Mouse (Mus musculus) induced T-regulatory cell, adult 2 months (primary cell): ENCODE results near the gene Ptpn5.

Source experiments
- DNase-seq: peaks from one replicate; pipeline ENCODE4 v3.0.0-alpha.2; 2012; ENCODE audit warnings: low read depth

Gene Ptpn5

DNA sequence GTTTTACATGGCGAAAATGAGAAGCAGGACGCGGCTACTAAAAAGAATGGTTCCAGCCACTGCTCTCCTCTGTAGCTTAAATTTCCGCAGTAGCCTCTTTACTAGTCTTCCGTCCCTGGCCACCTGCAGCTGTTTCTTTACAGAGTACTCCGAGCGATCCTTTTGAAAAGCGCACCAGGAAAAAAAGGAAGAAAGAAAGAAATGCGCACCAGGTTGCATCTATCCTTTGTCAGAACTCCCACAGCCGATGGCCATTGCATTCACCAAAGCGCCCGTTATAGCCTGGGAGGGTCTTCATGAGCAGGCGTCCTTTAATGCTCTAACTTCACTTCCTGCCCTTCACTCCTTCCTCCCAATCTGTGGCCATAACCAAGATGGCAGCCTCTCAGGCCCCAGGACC lies at the start of gene Ptpn5:
Gene Ptpn5, minus strand, starts transcription at position 354 of the 400 bp plus-strand sequence.
- no peak for DNase-seq

DNA sequence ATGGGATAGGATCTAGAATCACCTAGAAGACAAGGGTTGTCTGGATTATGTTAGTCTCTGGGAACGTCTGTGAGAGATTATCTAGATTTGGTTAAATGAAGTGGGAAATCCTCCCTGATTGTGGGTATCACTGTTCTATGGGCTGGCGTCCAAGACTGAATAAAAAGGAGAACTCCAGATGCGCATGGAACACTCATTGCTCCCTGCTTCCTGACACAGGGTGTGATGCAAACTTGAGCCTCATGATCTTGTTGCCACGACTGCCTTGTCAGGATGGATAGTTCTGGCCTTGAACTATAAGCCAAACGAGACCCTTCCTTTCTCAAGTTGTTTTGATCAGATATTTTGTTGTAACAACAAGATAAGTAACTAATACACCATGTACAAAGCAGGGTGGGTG lies 37.3 kb upstream of the Ptpn5 start:
- no peak for DNase-seq

DNA sequence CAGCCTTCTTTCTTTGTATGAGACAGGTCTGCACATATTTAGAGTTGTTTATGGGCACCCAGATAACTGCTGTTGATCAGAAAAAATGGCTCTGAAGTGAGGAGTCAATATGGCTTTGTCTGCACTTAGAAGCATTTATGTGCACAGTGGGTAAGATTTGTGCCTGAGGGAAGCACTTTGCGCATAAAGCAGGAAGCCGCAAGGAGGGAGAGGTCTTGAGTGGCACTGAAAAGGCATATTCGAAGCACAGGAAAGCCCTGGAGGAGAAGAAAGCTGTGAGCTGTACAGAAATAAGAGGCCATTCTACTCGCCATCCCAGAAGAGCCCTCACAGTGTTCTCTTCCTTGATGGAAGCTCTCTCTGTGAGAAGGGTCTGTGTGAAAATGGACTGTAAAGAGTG lies 31.5 kb upstream of the Ptpn5 start:
- no peak for DNase-seq

DNA sequence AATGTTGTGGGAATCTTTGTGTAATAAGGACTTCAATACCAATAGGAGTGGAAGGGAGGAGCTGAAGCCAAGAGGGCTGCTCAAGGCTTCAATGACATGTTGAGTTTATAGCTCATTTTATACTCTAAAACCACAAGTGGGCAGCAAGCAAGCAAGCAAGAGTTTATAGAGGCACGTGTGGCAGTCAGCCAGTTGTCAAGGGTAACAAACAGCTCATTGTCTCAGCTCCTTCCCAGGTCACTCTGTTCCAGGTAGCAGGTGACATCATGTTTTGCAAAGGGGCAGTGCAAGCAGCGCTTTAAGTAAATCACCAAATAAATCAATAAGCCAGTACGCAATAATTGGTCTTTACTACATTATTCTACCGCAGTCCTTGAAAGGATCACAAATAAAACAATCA lies 29.7 kb upstream of the Ptpn5 start:
- DNase-seq: no peak

DNA sequence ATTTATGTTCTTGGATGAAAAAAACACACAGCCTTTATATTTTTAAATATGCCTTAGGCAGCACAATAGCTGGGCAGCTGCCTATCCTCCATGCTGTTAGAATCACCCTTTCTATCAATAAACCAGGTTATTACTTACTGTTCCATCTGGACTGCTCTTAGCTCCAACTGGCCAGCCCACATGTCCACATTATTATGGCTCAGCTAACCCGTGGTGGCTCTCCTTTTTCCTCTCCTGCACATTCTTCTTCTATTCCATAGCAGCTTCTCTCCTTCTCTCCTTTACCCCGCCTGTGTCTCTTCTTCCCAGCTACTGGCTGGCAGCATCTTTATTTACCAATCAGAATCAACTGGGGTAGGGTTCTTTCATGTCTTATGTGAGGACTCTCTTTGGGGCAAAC lies 25.0 kb upstream of the Ptpn5 start:
- no peak for DNase-seq

DNA sequence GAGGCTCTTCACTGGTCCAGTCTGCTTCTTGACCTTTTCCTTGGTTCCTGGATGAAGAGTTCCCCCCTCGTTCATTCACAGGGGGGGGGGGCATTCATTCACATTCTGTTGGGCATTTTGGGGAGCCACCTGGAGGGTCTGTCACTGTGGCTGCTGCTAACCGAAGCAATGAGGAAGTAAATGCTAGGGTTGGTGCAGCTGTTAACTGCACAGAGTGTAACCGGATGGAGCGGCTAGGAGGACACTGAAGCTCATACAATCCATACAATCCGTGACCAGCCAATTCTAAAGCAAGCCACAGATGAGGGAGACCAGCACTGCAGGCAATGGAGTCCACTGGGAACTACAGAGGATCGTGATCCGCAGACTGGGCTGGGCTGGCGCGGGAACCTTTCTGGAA lies 24.3 kb upstream of the Ptpn5 start:
- no peak for DNase-seq

DNA sequence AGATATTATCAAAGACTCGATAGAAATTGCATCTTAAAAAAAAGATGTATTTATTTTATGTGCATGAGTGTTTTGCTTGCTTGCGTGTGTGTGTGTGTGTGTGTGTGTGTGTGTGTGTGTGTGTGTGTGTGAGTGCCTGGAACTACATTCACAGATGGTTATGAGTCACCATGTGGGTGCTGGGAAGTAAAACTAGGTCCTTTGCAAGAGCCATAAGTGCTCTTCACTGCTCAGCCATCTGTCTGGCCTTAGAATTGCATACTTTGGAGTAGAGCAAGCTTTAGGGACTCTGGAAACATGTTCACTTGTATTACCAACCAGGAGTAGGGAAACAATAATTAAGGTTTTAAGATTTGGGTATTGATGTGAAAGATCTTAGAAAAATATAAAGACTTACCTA lies 22.4 kb upstream of the Ptpn5 start:
- no peak for DNase-seq

DNA sequence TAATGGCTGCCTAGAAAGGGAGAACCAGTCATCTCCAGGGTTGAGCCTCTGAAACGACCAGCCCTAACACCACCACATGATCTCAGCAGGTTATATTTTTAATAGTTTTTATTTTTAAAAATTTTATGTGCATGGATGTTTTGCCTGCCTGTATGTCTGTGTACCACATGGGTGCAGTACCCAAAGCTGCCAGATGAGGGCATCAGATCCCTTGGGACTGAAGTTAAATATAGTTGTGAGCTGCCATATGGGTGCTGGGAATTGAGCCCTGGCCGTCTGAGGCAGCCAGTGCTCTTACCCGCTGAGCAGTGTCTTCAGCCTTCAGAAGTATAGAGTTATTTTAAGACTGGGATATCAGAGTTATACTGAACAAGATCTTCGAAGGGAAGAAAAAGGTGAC lies 21.9 kb upstream of the Ptpn5 start:
- peak; percentile 39 for DNase-seq

DNA sequence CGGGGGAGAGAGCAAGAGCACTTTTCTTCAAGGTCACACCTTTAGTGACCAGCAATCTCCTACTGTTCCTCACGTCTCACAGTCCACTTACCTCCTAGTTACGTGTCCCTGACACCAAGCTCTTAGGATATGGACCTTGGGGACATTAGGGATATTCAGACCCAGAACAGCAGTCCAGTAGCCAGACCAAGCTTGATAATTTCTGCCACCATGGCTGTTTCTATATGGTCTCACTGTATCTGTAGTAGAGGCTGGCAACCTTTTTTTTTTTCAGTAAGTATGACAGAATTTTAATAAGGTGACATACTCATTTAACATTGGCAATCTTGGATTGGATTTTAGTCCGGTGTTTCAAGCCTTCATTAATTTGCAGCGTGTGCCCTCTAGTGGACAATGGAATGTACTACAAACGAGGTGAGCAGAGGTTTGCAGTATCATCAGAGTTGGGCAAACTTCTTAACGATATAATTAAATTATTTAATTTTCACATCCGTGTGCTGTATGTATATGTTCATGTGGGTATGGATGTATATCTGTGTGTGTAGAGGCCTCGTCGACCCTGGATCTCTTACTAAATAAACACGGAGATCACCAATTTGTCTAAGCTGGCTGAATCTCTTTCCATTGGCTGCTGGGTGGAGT lies 17.1 kb upstream of the Ptpn5 start:
- peak; percentile 82 for DNase-seq

DNA sequence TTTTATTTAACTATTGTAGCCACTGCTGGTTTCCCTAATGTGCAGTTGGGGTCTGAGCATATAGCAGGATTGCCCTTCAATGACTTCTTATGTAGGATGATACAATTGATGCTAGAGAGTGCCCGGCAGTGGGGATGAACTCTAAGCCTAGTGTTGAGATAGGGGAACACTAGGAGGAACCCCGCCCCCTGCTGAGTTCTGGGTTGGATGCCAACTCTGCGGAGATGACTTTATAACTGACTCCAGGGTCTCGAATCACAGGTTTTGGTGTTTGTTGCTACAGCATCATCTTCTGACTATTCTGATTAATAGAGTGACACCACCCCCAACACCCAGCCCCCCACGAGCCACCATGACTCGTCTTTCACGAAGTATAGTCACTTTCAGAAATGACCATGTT lies 14.8 kb upstream of the Ptpn5 start:
- DNase-seq: no peak

DNA sequence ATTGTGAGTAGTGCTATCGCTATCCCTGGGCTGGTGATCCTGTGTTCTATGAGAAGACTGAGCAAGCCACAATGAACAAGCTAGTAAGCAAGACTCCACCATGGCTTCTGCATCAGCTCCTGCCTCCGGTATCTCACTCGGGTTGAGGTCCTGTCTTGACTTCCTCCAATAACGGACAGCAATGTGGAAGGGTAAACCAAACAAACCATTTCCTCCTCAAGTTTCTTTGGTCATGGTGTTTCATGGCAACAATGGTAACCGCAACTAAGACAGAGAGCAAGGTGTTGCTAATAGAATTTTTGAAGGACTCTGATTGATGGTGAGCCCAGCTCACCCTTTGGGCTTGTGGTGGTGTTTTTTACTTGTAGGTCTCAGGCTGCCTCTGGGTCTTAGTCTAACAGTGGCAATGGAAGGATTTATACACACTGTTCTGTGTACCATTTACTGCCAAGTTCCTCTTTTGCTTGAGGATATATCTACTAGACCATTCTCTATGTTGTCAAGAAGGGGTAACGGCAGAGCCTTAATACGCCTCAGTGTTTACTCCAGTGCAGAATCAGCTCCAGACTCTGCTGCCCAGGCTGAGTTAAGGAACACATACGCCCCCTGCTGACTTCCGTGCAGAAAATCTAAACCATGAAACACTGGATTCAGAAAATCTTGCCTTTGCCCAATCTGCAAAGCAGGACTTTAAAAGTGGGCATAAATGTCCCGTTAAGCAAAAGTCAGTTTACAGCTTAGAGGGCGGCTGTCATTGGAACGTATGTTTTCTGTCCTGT lies 12.7 kb upstream of the Ptpn5 start:
- DNase-seq: peak; percentile 71

DNA sequence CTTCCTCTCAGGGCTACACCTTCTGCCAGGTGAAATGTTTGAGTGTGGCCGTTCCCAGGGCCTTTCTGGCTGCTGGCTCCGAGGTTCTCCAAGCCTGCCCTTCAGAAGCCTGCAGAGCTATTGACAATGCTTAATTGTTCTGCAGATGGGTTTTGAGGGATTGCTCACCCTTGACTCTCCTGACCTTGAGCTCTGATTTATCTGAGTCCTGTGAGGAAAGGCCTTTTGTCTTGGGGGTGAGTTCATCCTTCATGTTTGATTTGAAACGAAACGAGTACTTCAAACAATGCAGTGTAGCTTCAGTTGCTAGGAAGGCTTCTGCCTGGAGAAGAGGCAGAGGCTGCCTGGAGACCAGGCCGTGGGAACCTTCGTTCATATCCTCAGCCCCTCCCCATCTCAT lies 10.8 kb upstream of the Ptpn5 start:
- no peak for DNase-seq

DNA sequence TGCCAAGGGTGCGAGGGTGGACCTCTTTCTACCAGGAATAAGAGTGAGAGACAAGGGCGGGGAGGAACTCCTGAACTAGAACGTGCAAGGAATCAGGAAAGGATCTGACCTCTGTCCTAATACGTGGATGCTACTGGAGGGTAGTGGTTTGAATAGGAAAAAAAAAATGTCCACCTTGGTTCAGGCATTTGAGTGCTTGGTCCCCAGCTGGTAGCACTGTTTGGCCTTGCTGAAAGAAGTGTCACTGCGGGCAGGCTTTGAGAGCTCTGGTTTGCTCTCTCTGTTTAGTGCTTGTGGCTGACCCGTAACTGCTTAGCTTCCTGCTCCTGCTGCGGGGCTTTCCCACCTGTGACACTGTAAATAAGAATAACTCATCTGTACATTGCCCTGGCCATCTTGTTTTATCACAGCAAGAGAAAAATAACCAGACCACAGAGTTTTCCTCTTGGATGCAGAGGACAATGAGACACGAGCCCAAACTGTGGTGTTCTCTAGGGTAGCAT lies 6.4 kb upstream of the Ptpn5 start:
- peak; percentile 43 for DNase-seq

DNA sequence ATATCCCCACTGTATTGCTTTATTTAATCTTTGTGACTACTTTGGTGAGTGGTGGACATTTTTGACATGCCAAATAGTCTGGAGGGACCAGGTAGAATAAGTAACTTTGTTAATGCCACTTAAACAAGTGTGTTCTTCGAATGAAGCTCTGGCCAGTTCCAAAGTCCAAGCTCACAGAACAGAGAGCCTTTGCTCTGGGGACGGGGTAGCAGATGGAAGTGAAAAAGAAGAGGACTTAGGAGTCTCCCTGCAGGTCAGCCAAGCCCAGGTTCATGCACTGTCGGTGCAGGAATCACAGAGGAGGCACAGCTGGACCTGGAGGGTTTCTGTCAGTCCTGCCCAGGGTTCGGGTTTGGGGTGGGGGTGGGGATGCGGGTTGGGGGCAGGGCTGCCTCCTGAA lies 1.1 kb upstream of the Ptpn5 start:
- no peak for DNase-seq

DNA sequence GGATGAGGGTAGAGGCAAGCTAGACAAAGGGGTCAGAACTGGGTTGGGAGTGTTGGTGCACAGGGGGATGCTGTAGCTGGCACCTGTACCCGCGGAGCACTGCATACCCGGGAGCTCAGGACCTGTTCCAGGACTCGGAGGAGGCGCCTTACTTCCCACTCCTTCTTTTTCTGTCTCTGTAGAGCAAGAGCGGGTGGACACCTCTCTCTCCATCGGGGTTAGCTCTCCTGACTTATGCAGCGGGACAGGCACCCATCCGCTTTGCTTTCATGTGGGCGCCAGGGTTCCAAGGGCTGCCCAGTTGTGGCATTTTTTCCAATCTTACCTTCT lies 588 bp downstream of the Ptpn5 start:
- DNase-seq: no peak

DNA sequence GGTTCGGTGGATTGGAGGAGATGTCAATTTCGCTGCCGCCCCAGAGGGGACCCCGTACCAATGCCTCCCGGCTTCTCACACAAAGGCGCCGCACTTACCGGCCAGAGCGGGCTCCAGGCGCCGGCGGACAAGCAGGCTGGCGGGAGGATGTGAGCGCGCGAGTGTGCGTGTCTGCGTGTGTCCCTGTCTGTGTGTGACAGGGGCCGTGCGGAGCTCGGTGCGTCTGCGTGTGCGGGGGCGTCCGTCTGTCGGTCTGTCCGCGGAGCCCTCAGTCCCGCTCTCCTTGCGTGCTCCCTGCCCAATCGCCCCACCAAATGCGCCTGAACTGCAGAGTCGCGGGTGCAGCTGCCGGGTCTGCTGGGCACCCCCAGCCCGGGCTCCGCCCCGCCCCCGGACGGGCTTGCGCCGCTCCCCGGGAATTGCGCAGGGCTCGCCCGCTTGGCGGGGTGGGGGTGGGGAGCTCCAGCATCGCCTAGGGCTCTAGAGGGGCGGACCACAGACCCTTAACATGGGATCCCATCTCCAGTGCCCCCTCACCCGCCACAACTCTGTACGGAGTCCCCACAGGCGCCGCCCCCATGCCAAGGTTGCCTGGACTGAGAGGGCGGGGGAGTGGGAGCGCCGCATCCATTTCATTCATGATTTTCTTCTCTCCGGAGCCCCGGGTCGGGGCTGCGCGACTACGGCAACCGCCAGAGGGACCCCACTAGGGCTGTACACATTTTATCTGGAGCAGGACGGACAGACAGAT lies 1.1 kb downstream of the Ptpn5 start:
- DNase-seq: no peak

DNA sequence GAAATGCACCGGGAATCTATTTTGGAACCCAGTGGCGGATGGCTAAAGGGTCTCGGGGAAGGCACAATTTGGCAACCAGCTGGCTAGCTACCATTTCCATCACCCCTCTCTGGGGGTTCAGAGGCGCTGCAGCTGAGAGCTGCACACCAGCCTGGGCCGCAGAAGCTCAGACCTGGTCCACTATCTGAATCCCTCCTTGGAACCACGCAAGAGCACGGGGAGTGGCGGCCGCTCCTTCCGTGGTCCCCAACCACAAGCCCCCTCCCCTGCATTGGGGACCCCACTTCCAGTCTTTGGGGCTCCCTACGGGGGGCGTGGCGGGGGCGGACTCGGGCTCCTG lies 1.7 kb downstream of the Ptpn5 start:
- no peak for DNase-seq

DNA sequence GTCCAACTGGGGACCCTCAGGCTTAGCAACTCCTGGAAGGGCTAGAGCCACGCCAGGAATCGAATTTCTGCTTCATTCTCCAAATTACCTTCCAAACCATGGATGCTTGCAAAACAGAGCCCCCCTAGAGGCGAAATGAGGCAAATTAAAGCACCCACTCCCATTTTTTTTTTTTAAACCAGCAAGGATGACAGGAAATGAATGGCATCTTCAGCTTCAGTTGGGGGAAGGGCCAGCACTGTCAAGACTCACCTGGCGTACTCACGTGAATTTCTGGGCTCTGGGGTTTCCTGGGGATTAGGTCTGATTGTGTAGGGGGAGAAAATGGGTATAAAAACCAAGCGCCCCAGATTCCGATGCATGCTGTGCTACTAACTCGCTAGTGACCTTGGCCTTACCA lies 2.2 kb downstream of the Ptpn5 start:
- DNase-seq: no peak

DNA sequence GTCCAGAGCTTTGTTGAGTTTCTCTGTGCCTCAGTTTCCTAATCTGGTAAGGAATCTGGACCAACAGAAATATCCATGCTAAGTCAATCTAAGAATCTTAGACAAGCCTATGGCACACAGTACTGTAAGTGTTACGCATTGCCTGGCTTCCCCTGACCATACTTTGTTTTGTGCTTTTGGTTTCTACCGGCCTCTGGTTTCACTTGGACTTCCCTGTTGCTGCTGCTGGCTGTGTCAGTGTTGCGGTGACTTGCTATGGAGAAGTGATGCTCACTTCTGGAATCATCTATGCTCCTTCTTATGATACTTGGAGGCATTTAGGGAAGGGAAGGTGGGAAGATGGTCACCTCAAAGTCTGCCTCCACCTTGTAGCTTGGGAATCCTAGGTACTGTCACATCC lies 11.5 kb downstream of the Ptpn5 start:
- DNase-seq: no peak

DNA sequence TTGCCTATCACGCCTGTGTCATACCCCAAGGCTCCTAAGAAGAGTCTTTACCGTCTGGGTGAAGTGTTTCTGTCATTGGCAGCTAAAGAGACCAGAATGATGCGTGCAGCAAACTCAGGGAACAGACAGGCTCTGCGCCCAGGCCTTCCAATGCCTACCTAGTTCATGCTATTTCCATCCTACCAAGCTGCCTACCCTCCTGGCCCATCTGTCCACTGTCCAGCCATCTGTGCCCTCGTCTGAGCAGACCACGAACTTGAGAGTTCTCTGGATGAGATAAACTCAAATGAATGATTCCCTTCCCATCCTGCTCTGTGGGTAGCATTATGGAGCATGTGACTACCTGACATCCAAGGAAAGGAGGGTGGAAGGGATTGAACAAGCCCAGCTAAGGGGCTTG lies 16.8 kb downstream of the Ptpn5 start:
- no peak for DNase-seq

DNA sequence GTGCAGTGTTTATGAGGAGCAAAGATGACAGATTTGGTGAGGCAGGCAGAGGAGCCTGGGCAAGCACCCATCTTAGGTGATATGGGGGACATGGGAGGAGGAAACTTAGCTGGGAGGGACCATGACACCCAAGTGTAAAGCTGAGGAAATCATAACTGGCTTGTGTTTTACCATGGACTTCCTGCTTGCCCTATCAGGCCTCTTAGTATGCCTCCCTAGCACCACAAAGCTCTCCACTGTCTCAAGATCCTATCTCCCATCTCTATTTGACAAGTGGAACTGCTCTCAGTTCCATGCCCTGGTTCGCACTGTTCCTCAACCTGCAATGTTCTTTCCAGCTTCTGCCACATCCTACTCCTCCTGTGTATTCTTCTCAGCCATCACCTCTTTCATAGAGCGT lies 18.0 kb downstream of the Ptpn5 start:
- DNase-seq: no peak

DNA sequence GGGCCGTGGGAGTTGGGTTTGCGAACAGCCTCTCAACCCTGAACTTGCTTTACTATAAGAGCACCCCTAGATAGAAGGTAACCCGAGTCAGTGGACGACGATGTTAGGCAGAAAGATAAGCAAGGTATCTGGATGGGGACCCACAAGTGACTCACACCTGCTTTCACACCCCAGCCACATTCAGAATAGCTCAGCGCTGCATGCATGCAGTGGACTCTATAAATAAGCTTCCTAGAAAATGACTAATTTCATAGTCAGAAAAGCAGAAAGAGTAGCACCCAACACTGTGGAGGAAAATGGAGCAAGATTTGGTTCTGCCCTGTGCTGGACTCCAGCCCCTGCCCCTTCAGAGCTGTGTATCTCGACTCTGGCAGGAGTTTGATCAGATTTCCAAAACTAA lies 20.1 kb downstream of the Ptpn5 start:
- DNase-seq: no peak

DNA sequence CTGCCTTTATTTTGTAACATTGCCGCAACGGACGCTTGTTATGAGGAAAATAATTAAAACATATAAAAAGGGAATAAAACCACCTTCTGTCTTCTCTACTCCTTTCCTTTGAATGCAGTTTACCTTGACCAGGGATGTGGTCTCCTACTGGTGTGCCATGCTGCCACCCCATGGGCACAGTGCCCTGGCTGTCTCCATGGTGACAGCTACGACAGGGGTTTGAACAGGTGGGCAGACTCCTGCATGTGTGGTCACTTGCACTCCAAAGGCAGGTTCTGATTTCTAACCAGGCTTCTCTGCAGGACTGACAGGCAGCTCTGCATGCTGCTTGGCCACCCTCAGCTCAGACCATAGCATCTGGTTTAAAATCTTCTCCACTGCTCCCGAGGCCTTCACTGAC lies 21.4 kb downstream of the Ptpn5 start:
- no peak for DNase-seq
